Mouse (Mus musculus): Measurements from ENCODE around the gene Slc6a13. TPM values are rescaled to one million over a fixed set of nuclear protein-coding genes. Genes with fewer than 3 reads are reported as not detected.

Slc6a13 gene
- polyA plus RNA-seq (2021; fragmentation: Nextera tagmentation): 19.0 and 23.8 TPM in 2 replicates
- long read RNA-seq, experiment 1, transcript Slc6a13-201 (15 exons, 2,234 nt): major isoform, 35 of 45 reads
- long read RNA-seq, experiment 1, partial matches to known transcripts: 3 of 45 reads
- long read RNA-seq, experiment 1, other reads (novel, unspliced or antisense): 4 of 45 reads
- long read RNA-seq, experiment 2, transcript Slc6a13-201 (15 exons, 2,234 nt): major isoform, 16 of 30 reads
- long read RNA-seq, experiment 2, partial matches to known transcripts: 3 of 30 reads
- long read RNA-seq, experiment 2, other reads (novel, unspliced or antisense): 7 of 30 reads

GRCm38 (mm10) chr6:121299954-121300353, at the start of gene Slc6a13:
Gene Slc6a13 (plus strand): TSS chr6:121300227.

GRCm38 (mm10) chr6:121343026-121343770, 43.2 kb downstream of the Slc6a13 start, which contains the start of gene Slc6a12:
Gene Slc6a12 (plus strand): TSS chr6:121343076.

Other genes with a start within 250 kb of the Slc6a13 start
- 10.1 and 12.7 TPM in 2 replicates for gene Mical3, start 169.2 kb upstream of the Slc6a13 start, polyA plus RNA-seq (2021; fragmentation: Nextera tagmentation)
- 2.1 and 3.7 TPM in 2 replicates for gene Pex26, start 116.6 kb upstream of the Slc6a13 start, polyA plus RNA-seq (2021; fragmentation: Nextera tagmentation)
- 14.4 and 18.0 TPM in 2 replicates for gene Tuba8, start 89.5 kb upstream of the Slc6a13 start, polyA plus RNA-seq (2021; fragmentation: Nextera tagmentation)
- 1.4 and 2.4 TPM in 2 replicates for gene Usp18, start 54.3 kb upstream of the Slc6a13 start, polyA plus RNA-seq (2021; fragmentation: Nextera tagmentation)
- 0.59 and 0.60 TPM in 2 replicates for gene Slc6a12, start 42.8 kb downstream of the Slc6a13 start, polyA plus RNA-seq (2021; fragmentation: Nextera tagmentation)
- gene Iqsec3, start 173.5 kb downstream of the Slc6a13 start, polyA plus RNA-seq (2021; fragmentation: Nextera tagmentation): 16.2 and 23.6 TPM in 2 replicates

Data from left cerebral cortex, adult 6 months (tissue).